Mouse (Mus musculus): ENCODE measurements around the gene Tmem247. TPM values are rescaled to one million over a fixed set of nuclear protein-coding genes. Genes with fewer than 3 reads are reported as not detected.
A peak's percentile ranks its signal among the peaks of the same experiment; 100 is the strongest.

Tmem247 gene
- total RNA-seq (2021), result not detected
- long read RNA-seq, result 0 reads

DNA sequence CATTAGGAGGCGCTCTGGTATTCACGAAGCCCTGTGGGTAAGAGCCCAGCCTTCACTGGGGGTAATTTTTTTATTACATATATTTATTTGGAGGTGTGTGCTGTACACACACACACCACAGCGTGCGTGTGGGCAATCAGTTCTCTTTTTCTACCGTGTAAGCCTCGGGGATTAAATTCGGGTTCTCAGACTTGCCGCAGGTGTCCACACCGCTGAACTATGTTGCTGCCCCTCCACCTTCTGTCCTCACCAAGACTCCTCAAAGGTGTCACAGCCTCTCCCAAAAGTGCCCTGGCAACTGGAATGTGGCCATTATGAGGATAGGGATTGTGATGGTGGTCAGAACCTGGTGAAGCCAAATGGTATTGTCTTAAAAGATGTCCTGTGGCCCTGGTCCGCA, at the start of gene Tmem247:
Tmem247 (plus strand) TSS at position 301 of the 400 bp plus-strand sequence.
- no peak for DNase-seq (ENCODE audit: low spot score in 2 of 2)

DNA sequence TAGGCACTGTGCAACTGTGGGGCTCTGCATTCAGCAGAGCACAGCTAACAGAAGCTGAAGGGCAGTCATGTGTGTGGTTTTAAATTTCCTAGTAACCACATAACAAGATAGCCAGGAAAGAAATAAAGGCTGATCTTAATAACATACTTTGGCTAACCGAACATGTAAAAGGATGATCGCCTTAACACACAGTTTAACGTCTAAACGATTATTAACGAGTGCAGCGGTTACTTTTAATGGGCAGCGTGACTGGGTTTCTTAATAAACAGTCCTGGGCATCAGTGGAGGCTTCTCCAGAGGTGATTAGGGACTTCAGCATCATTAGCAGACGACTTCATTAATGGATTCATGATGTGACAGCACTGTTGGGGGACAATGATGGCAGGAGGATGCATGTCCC, 46.6 kb upstream of the Tmem247 start:
- DNase-seq (ENCODE audit: low spot score in 2 of 2), result no peak

DNA sequence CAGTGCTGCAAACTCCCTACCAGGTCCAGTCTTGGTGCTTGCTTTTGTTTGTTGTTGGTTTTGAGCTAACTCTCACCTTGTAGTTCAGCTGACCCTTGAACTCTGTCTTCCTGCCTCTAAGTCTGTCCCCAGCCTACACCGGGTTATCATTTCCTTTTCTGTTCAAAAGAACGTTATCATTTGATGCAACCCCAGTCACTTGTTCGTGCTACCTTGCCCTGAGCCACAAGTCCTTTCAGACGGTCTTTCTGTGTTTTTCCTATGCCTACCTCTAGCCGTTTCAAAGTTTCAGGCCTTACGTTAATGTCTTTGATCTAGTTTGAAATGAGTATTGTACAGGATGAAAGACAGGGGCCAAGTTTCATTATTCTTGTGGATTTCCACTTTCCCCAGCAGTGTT, 44.5 kb upstream of the Tmem247 start:
- no peak for DNase-seq (ENCODE audit: low spot score in 2 of 2)

DNA sequence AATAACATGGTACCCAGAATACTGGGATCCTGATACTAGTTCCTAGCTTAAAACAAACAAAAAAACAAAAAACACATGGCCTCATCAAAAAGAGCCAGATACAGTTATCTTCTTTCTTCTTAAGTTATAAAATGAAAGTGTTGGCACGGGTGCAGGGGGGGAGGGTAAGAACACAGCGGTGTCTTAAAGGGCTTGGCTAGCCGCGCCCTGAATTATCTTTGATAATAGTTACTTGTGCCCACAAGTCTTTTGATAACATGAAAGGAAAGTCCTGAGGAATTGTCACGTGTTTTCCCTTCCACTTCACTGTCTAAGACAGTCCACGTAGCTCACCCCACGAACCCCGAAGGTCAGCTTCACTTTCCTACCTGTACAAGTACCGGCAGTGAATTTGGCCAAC, 40.2 kb upstream of the Tmem247 start:
- DNase-seq (ENCODE audit: low spot score in 2 of 2), result no peak

DNA sequence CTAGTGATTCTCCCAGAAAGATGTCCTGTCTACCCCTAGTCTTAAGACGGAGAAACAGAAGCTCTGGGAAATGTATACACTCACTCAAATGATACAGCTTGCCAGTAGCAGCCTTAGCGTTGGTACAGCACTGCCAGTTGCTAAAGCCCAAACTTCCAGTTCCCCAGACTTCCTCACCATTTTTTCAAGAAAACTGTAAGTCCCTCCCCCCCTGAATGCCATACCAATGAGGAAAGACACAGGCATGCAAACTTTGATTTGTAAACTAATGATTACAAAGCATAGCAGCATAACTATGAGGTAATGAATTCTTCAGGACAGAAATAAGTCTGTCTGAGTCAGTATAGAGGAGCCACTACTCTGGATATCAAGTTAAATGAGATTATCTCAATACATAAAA, 39.4 kb upstream of the Tmem247 start:
- no peak for DNase-seq (ENCODE audit: low spot score in 2 of 2)

DNA sequence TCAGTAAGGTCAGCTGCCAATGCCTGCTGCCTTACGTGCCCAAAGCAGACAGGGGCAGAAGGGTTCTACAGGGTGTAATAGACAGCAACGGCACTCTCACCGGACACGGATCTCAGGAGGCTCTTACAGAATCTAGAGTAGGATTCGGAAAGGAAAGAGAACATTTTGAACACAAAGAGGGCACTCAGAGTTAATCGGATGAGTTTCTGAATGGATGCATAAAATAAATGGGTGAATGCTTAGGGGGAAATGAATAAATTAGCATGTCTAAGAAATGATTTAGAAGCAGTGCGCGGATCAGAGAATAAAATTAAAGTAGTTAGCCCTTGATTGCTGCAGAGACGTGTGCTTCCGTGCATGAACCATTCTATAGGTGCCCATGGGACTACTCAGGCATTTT, 37.1 kb upstream of the Tmem247 start:
- DNase-seq (ENCODE audit: low spot score in 2 of 2), result no peak

DNA sequence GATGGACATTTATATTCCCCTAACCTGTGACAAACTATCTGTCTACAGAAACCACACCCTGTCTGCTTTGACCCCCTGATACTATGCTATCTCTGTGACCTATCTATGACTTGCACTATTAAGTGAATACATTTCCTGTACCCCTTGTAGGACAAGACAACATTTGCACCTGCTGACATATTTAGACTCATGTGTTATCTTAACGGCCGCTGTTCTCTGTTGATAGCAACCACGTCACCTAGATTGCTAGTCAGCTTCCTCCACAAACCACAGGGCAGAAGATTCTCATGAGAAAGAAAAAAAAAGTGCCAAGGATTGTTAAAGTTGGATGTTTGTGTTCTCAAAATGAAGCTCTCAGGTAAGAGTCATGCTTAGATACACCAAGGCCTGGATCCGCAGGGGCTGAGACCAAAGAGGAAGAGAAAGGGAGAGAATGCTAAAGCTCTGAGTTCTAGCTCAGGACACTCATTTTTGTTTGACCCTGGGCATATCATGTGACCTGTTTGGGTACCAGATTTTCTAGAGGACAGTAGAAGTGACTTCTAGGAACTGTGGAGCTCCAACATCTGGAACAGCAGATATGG, 36.6 kb upstream of the Tmem247 start:
- no peak for DNase-seq (ENCODE audit: low spot score in 2 of 2)

DNA sequence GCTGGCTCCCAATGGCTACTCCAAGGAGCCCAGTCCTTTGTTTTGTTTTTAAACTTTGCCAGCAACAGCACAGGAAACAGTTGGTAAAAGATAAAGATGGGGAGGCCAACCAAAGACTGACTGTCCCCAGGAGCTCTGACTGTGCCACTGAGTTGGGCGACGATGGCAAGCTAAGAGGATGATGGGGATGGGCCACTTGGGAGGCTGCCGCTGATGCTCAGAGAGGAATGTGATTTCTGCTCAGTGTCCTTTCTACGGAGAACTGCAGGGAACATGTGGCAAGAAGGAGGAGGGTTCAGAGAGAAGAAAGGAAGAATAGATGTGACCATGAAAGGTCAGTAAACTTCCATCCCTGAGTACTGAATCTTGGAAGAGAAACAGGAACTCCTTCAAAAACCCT, 22.0 kb upstream of the Tmem247 start:
- no peak for DNase-seq (ENCODE audit: low spot score in 2 of 2)

DNA sequence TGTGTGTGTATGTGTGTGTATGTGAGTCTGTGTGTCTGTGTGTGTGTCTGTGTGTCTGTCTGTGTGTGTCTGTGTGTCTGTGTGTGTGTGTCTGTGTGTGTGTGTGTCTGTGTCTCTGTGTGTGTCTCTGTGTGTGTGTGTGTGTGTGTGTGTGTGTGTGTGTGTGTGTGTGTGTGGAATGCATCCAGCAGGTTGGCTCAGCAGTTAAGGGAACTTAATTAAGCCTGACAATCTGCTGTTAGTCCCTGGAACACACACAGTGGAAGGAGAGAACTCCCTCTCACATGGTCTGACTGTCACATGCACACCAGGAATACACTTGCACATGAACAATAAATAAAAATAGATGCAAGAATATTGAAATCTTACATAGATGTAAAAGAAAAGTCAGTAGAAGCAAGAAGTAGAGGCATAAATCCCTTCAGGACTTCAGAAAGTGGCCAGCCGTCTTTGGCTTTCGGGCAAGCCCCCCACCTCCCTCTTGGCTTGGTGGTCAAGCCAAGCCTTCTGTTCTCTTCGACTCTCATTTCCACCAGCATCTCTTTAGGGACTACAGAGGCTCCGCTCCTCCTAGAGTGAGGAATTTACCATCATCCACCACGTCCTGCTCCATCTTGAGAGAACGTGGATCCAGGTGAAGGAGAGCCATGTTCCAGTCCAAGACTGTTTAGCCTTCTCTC, 19.5 kb upstream of the Tmem247 start:
- DNase-seq (ENCODE audit: low spot score in 2 of 2), result no peak

DNA sequence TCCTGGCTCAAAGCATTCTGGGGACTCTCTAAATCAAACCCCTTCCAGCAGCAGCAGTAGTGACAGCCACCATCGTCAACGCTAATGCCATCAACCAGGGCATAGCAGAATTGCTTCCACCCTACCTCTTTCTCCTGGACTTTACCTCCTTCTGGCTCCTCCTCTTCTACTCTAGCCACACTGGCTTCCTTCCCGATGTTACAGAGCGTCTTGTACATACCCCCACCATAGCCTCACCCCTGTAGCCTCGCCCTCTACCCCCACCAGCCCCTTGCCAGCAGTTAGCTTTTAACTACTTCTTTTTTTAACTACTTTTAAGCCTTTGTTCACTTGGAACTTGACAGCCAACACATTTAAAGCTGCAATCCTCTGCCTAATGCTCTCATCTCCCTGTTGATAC, 17.3 kb upstream of the Tmem247 start:
- no peak for DNase-seq (ENCODE audit: low spot score in 2 of 2)

DNA sequence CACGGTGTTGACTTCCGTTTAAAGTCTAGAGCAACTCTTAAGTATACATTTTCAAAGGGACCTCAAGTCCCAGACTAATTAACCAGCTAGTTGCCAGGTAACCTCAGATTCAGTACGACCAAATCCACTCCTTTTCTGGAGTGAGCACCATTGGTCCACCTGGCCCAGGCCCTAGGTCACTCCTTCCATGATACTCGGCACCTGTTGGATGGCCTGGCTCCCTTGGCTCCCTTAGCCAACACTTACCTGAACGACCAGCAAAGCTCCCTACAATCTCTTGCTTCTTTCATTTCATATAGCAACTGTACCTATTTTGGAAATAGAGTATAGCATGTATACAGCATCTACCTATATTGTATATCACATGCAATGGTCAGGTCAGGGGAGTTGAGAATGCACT, 16.6 kb upstream of the Tmem247 start:
- DNase-seq (ENCODE audit: low spot score in 2 of 2), result no peak

DNA sequence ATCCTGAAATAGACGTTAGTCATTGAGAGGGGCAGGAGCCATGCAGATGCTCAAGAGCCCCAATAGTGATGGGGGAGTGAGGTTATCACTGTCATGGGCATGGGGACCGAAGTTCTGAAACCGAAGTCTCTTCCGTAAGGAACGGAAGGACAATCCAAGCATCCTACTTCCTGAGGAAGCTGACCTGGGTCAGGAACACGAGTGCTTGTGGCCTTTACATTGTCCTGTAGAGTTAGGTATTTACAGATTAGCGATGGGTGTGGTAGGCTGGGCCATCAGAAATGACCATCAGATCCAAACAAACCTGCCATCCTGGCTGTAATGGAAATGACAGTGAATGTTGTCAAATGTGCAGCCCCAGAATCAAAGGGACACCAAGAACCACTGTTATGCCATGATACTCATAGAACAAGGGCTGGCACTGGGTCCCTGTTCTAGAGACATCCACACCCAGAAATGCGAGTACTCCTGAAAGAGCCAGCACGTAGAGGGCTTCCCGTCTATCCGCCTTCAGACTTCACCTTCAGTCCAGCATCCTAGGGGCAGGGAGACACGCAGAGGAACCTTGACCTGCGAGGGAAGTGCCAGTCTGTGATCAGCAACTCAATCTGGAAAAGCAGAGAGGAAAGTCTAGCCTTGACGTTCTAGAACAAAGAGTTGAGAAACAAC, 14.6 kb upstream of the Tmem247 start:
- no peak for DNase-seq (ENCODE audit: low spot score in 2 of 2)

DNA sequence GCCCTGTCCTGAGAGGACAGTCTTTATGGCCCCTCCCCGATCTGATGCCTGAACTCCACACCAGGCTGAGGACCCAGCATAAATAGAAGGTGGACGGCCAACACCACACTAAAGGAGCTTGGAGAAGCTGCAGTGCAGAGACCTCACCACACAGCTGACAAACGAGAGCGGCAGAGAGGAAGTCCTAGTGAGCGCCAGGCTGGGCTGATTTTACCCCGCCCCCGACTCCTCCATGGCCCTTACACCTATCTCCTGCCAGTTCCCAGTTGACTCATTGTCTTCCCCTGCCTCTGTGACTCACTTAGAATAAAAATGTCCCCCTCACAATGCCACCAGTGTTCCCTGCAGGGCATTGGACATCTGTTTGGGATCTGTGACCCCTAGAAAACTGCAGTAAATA, 13.6 kb upstream of the Tmem247 start:
- DNase-seq (ENCODE audit: low spot score in 2 of 2), result no peak

DNA sequence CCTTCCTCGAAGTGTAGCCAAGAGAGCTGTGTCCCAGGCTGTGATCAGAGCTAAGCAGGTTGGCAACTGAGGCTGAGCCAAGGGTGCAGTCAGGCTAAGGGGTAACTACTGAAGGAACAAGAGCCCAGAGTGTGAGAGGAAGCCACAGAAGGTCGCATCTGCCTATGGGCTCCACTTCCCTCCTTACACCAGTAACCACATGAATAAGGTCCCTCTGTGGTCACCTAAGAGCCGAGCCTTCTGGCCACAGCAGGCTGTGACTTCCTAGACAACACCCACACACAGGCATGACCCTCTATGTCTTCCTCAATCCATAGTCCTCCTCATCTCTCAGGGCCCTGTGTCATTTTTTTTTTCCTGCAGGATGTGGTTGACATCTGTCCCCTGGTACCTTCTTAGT, 12.9 kb upstream of the Tmem247 start:
- no peak for DNase-seq (ENCODE audit: low spot score in 2 of 2)

DNA sequence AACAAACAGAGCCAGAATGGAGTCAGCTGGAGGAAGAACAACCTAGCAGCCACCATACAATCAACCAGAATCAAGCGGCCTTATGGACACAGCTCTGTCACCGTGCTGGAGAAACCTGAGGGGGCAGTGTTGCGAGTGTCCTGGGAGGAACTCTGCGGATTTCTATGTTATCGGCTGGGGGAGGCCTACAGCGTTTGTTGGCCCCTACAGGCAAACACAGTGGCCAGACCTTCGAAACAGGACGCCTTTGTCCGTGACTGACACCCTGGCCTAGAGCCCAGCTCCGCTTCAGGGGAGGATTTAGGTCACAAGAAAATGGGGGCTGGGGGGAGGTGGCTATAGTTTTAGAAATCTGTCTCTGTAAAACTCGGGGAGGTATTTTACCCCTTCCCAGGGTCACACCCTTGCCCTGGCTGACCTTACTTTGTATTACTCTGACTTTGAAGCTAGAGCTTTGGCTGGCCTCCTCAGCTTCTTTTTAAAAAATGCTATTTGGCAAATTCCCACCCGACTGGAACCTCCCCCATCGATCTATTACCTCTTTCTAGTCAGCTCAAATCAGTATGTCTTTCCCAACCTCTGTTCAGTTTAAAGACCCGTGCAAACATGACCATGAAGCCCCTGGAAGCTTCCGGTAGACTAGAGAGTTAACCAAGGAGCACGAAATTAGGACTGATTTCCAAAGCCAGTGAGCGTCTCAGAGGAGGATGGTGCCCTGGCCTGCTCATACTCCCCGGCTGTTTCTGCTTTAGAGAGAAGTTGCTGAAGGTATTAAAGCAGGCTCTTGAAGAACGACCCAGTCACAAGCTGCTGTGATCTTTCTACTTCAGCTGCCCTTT, 11.6 kb upstream of the Tmem247 start:
- peak; percentile 68 to 74 for DNase-seq (ENCODE audit: low spot score in 2 of 2)

DNA sequence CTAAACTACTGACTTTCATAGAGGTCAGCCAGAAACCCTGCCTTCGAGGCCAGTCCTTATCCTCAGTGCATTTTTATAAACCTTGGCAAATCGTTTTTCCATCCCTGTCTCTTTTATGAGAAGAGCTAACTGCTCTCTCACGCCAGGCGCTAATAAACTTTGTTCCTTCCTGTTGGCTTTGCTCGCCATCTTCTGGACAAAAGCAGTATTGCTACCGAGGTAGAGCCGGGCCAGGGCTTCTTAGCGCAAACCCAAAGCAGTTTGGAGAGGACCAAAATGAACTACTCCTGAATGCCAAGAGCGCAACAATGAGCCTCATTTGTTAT, 11.0 kb upstream of the Tmem247 start:
- DNase-seq (ENCODE audit: low spot score in 2 of 2), result peak; percentile 94 to 96

DNA sequence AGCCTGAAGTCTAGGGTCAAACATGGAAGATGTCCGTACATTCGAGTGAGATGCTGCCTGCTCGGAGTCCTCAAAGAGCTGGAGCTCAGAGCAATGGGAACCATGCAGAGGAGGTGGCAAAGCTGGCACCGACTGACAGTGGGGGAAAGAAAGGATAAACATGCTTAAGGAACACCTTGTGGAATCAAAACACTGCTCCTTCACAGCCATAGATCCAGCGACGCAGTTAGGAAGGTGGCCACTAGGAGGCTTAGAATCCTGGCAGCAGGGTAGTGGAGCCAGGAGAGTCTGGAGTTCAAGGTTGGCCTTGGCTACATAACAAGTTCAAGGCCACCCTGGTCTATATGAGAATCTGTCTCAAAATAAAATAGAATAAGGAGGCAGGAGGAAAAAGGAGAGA, 10.5 kb upstream of the Tmem247 start:
- DNase-seq (ENCODE audit: low spot score in 2 of 2), result peak in 1 of 2 experiments; percentile 19

DNA sequence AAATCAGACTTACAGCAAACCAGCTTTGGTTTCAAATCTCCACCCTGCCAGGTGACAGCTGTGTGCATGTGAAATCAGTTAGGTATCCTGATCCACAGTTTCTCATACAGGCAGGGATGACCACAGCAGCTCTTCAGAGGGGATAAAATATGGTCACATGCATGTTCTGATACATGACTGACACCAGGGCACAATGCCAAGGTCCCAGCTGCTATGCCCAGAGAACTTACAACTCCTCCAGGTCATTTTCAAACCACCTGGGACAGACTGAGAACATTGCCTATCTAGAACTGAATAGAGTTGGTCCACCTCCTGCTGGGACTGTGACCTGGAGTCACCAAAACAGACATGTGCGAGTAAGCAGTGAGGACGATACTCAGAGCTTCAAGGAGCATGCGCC, 10.1 kb upstream of the Tmem247 start:
- peak in 1 of 2 experiments; percentile 4 for DNase-seq (ENCODE audit: low spot score in 2 of 2)

DNA sequence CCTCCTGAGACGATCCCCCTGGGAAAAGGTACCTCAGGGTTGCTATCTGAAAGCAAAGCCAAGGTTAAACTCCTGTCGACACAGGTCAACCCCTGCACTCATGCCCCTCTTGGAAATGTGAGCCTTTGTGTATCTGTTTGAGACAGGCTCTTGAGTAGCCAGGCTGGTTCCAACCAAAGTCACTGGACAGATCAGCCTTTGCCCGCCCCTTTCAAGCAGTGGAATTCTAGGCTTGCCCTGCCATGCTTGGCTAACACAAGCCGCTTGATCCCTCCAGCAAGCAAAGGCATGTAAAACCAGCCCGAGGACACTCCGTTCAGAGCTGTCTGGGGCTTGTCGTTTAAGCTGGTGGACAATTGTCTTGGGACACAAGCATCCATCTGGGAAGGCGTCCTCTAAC, 8.8 kb upstream of the Tmem247 start:
- DNase-seq (ENCODE audit: low spot score in 2 of 2), result peak in 1 of 2 experiments; percentile 3

DNA sequence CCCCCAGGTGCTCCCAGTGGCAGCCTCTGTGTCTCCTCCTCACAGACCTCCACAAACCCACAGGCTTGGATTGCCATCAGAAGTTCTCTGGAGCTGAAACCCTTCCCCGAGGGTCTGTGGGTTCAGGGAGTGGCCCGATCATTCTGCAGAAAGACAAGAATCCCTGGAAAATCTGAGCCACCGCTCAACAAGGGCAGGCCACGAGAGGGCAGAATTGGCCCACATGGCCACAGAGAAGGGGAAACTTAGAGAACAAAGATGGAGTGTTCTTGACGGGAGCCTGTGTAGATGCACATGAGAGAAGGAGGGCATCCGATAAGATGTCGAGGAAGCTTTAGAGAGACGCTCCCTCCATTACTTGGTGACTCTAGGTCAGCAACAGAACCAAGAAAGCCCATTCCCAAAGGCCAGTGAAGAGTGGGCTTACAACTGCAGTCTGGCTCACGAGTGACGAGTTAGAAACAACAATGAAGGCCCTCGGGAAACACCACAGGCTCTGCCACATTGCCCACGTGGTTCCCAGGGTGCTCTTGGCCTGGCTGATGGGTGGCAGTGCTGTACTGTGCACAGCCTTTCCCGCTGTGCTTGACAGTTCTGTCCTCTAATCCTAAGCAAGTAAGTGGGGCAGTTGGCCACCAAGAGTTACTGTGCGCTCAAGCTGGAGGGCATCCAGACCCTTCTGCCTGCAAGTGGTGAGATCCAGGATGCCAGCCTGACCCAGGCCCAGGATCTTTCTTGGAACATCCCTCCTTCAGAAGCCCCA, 7.2 kb upstream of the Tmem247 start:
- peak; percentile 69 to 81 for DNase-seq (ENCODE audit: low spot score in 2 of 2)

DNA sequence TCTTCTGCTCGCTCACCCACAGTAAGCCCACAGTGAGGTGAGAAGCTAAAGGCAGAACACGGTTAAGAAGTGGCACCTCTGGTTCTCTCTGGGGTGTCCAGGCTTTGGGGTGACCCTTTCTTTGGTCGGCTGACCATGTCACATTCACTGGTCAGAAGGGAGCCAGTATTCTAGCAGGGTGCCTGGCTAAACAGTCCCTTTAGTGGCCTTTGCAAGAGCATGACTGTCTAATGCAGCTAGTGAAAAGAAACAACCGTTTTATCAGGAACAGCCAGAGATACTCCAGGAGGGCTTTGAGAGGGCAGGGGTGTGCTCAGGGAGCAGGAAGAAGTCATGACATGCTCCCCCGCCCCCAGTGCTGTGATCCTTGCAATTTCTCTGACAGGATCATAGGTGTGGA, 5.9 kb upstream of the Tmem247 start:
- peak; percentile 2 to 8 for DNase-seq (ENCODE audit: low spot score in 2 of 2)
